Comparison of ENCODE assay signal across 9 mouse cellular contexts in genomic region chr5:140411339-140411738, GRCm38 (mm10). TPM values are rescaled to one million over a fixed set of nuclear protein-coding genes. Genes with fewer than 3 reads are reported as not detected.
DNase-seq lines count a peak whose midpoint lies in the region; ATAC-seq and TF ChIP-seq lines count a peak whose summit lies in the region.
"Had no signal": no experiment of that assay in that cellular context is flagged by ENCODE, and none has a peak within 500 bp of the region (broad histone marks: within the 10 kb centered on the region; RNA-seq: fewer than 3 reads in every experiment).

No protein-coding gene starts in this region.

- TF ChIP-seq CTCF in embryonic fibroblast, embryonic 13.5 days (IDR thresholded peaks at IDR 0.05; ENCODE audit: borderline replicate concordance, insufficient read depth, low read length), result peak; percentile 64; the same call in 1 of the 2 replicates

- H3K36me3 ChIP-seq in kidney, embryonic 16.5 days (ENCODE audit: insufficient read depth, low read length), result no peaks in the 10 kb centered on the region
- H3K36me3 ChIP-seq in liver, embryonic 16.5 days (ENCODE audit: control insufficient read depth, insufficient read depth), result no peaks in the 10 kb centered on the region
- H3K36me3 ChIP-seq: stomach, embryonic 15.5 days had no signal

- 0 out of 2 replicates have a peak, but pooled peaks have one; percentile 39 for ATAC-seq in kidney, embryonic 16.5 days (ENCODE audit: low FRiP score, low TSS enrichment)
- peak; percentile 53; the same call in 1 of the 2 replicates for ATAC-seq in liver, embryonic 16.5 days (ENCODE audit: low read depth)

- H3K9ac ChIP-seq in kidney, embryonic 16.5 days (replicated peaks; ENCODE audit: low read length), result no peak overlapping the region
- H3K9ac ChIP-seq in liver, embryonic 16.5 days (ENCODE audit: low read depth, low read length), result no peak overlapping the region
- H3K9ac ChIP-seq: stomach, embryonic 15.5 days had no signal

- no peaks in the 10 kb centered on the region for H3K27me3 ChIP-seq in kidney, embryonic 16.5 days (ENCODE audit: insufficient read depth, low read length)
- H3K27me3 ChIP-seq in liver, embryonic 16.5 days (ENCODE audit: control insufficient read depth, insufficient read depth, low read depth, low read length), result no peaks in the 10 kb centered on the region
- H3K27me3 ChIP-seq: stomach, embryonic 15.5 days had no signal

- H3K4me3 ChIP-seq in embryonic fibroblast, embryonic 13.5 days (ENCODE audit: insufficient read depth, low read length), result no peak overlapping the region
- no peak overlapping the region for H3K4me3 ChIP-seq in kidney, embryonic 16.5 days (ENCODE audit: low read length)
- H3K4me3 ChIP-seq in liver, embryonic 16.5 days (ENCODE audit: low read depth, low read length), result no peak overlapping the region
- H3K4me3 ChIP-seq: stomach, embryonic 15.5 days had no signal

- no peak overlapping the region for H3K27ac ChIP-seq in embryonic fibroblast, embryonic 13.5 days (ENCODE audit: insufficient read depth, low read length)
- H3K27ac ChIP-seq in kidney, embryonic 16.5 days (ENCODE audit: low read length), result no peak overlapping the region
- H3K27ac ChIP-seq in liver, embryonic 16.5 days (ENCODE audit: low read length), result no peak overlapping the region
- H3K27ac ChIP-seq: stomach, embryonic 15.5 days had no signal

- TF ChIP-seq POLR2A in embryonic fibroblast, embryonic 13.5 days (IDR thresholded peaks at IDR 0.05; ENCODE audit: low read depth, low read length), result no peak

- H3K9me3 ChIP-seq in kidney, embryonic 16.5 days (ENCODE audit: low read length), result no peaks in the 10 kb centered on the region
- no peaks in the 10 kb centered on the region for H3K9me3 ChIP-seq in liver, embryonic 16.5 days (replicated peaks; ENCODE audit: control insufficient read depth, low read length)
- H3K9me3 ChIP-seq: stomach, embryonic 15.5 days had no signal

- no peak overlapping the region for H3K4me2 ChIP-seq in kidney, embryonic 16.5 days (replicated peaks; ENCODE audit: low read depth, low read length)
- no peak overlapping the region for H3K4me2 ChIP-seq in liver, embryonic 16.5 days (ENCODE audit: low read depth, low read length)
- H3K4me2 ChIP-seq: stomach, embryonic 15.5 days had no signal

- 41% methylated on average over 8 of the region's 8 CpGs for WGBS in kidney, embryonic 16.5 days
- WGBS in liver, embryonic 16.5 days (ENCODE audit: insufficient replicate concordance), result 17% methylated on average over 8 of the region's 8 CpGs

- peak; percentile 53 to 81 for DNase-seq in adrenal gland, adult (ENCODE audit: inconsistent age in 2 of 2, low spot score in 1 of 2)
- DNase-seq in adrenal gland, adult 8-10 months, result no peak
- peak; percentile 26 for DNase-seq in 3134 (ENCODE audit: extremely low read depth, insufficient read length, low spot score)
- peak; percentile 79 for DNase-seq in adrenal gland, postnatal 10 days
- peak; percentile 50 for DNase-seq in spleen, adult 12 weeks (ENCODE audit: low spot score)

- H3K4me1 ChIP-seq in embryonic fibroblast, embryonic 13.5 days (ENCODE audit: control insufficient read depth, insufficient read depth, low read length), result no peaks in the 10 kb centered on the region
- H3K4me1 ChIP-seq in kidney, embryonic 16.5 days (ENCODE audit: insufficient read depth, low read length), result peaks cover 9% of the 10 kb centered on the region; the same call in 1 of the 2 replicates
- no peaks in the 10 kb centered on the region for H3K4me1 ChIP-seq in liver, embryonic 16.5 days (ENCODE audit: control insufficient read depth, low read depth, low read length)
- H3K4me1 ChIP-seq: stomach, embryonic 15.5 days had no signal

RNA-seq across cellular contexts. Expression of gene Eif3b, which starts 7.8 kb away (rescaled TPM):
- 100 to 1,000 TPM; 162 to 201 (median 183) TPM for total RNA-seq in adrenal gland, adult 8-10 months (2022)
- 100 to 1,000 TPM; 132 to 140 TPM for total RNA-seq in adrenal gland, postnatal 10 days (2021)
- polyA plus RNA-seq in embryonic fibroblast, embryonic 13.5 days (2011; ENCODE audit: insufficient read length, low read depth, missing spikeins), result 149 and 201 TPM in 2 replicates
- polyA plus RNA-seq in kidney, embryonic 16.5 days (2015; fragmentation: Nextera tagmentation; extraction: Ambion mirVana), result 112 and 114 TPM in 2 replicates
- 53.0 and 60.0 TPM in 2 replicates for polyA plus RNA-seq in liver, embryonic 16.5 days (2015; fragmentation: Nextera tagmentation; extraction: Ambion mirVana)

RNA-seq across cellular contexts. Expression of gene Snx8, which starts 22.3 kb away (rescaled TPM):
- total RNA-seq in adrenal gland, adult 8-10 months (2022), result 10 to 100 TPM; 14.8 to 21.0 (median 18.5) TPM
- total RNA-seq in adrenal gland, postnatal 10 days (2021), result 10 to 100 TPM; 19.7 to 20.3 TPM
- polyA plus RNA-seq in embryonic fibroblast, embryonic 13.5 days (2011; ENCODE audit: insufficient read length, low read depth, missing spikeins), result 15.2 and 16.4 TPM in 2 replicates
- 31.9 and 32.4 TPM in 2 replicates for polyA plus RNA-seq in kidney, embryonic 16.5 days (2015; fragmentation: Nextera tagmentation; extraction: Ambion mirVana)
- 10.9 and 11.1 TPM in 2 replicates for polyA plus RNA-seq in liver, embryonic 16.5 days (2015; fragmentation: Nextera tagmentation; extraction: Ambion mirVana)

RNA-seq across cellular contexts. Expression of gene Gm4869, which starts 34.1 kb away (rescaled TPM):
- total RNA-seq in adrenal gland, adult 8-10 months (2022), result under 1 TPM in 3 of 4 experiments, not detected in 1; 0.15 to 0.24 (median 0.22) TPM
- total RNA-seq in adrenal gland, postnatal 10 days (2021), result under 1 TPM in 1 of 2 experiments, not detected in 1; 0.15 TPM
- polyA plus RNA-seq in embryonic fibroblast, embryonic 13.5 days (2011; ENCODE audit: insufficient read length, low read depth, missing spikeins), result not detected in 2 replicates
- polyA plus RNA-seq in kidney, embryonic 16.5 days (2015; fragmentation: Nextera tagmentation; extraction: Ambion mirVana), result not detected in 2 replicates
- not detected in 2 replicates for polyA plus RNA-seq in liver, embryonic 16.5 days (2015; fragmentation: Nextera tagmentation; extraction: Ambion mirVana)
- polyA plus RNA-seq: stomach, embryonic 15.5 days had no signal
